Mouse (Mus musculus): ENCODE results near the gene Tmem25. TPM values are rescaled to one million over a fixed set of nuclear protein-coding genes. Genes with fewer than 3 reads are reported as not detected.
"Not testable (repeated sequence)": the region's sequence is repeated elsewhere in the genome, so short reads cannot be mapped to it uniquely, and the experiment has no call there.

Gene Tmem25
- polyA plus RNA-seq, 1 experiment from 2014 or later, result 5.8 TPM

DNA sequence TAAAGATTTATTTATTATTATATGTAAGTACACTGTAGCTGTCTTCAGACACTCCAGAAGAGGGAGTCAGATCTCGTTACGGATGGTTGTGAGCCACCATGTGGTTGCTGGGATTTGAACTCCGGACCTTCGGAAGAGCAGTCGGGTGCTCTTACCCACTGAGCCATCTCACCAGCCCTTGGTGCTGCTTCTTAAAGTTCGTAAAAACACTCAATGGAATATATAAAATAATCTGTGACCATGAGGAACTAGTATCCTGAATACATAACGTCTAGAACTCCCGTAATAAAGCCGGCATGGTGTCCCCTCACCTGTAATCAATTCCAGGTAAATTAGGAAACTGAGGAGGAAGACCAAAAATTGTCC, 31.1 kb downstream of the Tmem25 start:
- 48% methylated on average over 7 of the region's 9 CpGs for WGBS
- not testable (repeated sequence) for H3K27ac ChIP-seq; H3K9me3 ChIP-seq (replicated peaks); ATAC-seq (ENCODE audit: low FRiP score); H3K27me3 ChIP-seq; H3K36me3 ChIP-seq; H3K9ac ChIP-seq
- Histone ChIP-seq H3K4me3 (peak overlapping the region; percentile 82), H3K4me2 (replicated peaks) (peak overlapping the region; percentile 87; the same call in 1 of the 2 replicates), H3K4me1 (peaks cover 17% of the 10 kb centered on the region)

DNA sequence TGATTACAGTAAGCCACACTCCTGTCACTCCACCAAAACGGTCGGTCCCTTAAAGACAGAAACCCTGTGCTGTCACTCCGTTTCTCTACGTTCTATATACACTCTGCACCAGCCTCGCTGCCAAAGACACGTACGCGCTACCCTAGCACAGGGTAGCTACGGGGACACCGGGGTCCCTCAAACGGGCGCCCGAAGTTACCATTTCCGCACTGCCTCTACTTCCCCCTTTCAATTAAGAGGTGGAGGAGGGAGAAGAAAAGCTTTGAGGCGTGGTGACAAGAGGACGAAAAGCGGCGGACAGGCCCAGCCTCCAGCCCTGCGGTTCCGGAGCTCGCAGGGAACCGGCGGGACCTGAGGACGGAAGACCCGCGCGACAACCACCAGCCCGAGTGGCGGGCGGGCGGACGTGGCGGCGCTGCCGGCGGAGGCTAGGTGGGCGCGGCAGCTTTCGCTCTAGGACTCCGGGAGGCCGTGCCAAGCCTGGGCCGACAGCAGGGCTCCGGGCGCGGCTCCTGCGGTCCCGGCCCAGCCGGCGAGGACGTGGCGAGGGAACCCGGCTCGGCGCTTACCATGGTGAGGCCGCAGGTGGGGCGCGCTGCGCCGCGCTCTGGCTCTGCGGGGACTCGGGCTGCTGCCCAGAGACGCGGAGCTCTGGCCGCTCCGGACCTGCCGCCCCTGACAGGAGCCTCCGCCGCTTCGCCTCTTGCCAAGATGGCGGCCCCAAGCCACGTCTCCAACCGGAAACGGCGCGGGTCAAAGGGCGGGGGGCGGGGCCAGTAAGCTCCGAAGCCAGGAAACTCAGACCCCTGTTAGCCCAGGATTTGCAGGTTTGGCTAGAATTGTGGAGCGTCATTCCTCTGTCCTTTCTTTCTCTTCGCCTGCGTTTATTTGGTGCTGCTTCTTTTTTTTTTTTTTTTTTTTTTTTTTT, 31.7 kb downstream of the Tmem25 start, which contains the start of the genes Arcn1 and Ift46:
Arcn1 (minus strand) TSS at position 745 of the 928 bp plus-strand sequence.
Ift46 (plus strand) TSS at position 808 of the 928 bp plus-strand sequence.
- H3K4me3 ChIP-seq, result peak within 1 kb of the TSS; percentile 82
- WGBS, result under 1% methylated on average over 69 of the region's 82 CpGs
- H3K27me3 ChIP-seq, result no peaks in the 10 kb centered on the region
- H3K36me3 ChIP-seq, result no peaks in the 10 kb centered on the region
- peak within 1 kb of the TSS; percentile 93 for H3K27ac ChIP-seq
- peak; percentile 90 for ATAC-seq (ENCODE audit: low FRiP score)
- H3K4me1 ChIP-seq, result peaks cover 17% of the 10 kb centered on the region
- peak within 1 kb of the TSS; percentile 91 for H3K9ac ChIP-seq
- H3K9me3 ChIP-seq (replicated peaks), result no peaks in the 10 kb centered on the region
- H3K4me2 ChIP-seq (replicated peaks), result peak within 1 kb of the TSS; percentile 87

DNA sequence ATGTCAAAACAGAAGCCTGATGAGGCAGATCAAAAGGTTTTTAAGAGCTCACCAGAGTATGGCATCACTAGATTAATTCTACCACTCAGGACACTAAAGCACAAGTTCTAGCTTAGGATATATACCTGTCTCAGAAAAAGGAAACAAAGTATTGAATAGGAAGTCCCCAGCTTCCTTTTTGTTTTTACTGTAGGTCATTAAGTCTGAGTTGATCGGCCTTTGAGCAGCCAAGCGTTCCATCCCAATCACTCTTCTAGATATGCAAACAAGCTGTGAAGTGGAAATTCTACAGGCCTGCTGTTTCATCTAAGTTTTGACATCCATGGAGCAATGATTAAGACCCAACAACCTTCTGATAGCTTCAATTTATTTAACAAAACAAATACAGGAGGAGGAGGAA, 38.2 kb downstream of the Tmem25 start:
- Histone ChIP-seq H3K27me3 (no peaks in the 10 kb centered on the region), H3K9me3 (replicated peaks) (no peaks in the 10 kb centered on the region), H3K4me3 (no peak overlapping the region), H3K9ac (no peak overlapping the region), H3K4me1 (peaks cover 8% of the 10 kb centered on the region), H3K36me3 (peaks cover 22% of the 10 kb centered on the region), H3K4me2 (replicated peaks) (no peak overlapping the region), H3K27ac (no peak overlapping the region)
- no peak for ATAC-seq (ENCODE audit: low FRiP score)
- 90% methylated on average over 2 of the region's 2 CpGs for WGBS

DNA sequence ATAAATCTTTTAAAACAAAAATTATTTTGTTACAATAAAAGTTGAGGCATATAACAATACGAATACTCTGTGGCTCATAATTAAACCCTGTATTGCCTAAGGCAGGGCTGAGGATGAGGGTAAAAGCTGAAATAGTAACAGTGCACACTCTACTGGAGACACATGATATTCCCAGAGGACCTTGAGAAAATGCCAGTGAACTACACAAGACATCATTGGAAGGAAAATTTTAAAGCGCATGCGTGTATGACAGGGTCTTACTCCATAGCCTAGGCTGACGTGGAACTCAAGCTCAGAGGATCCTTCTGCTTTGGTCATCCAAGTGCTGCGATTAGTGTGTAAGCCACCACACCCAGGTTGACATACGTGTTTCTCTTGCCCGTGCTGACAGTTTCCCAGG, 50.6 kb downstream of the Tmem25 start:
- peaks cover 83% of the 10 kb centered on the region for H3K36me3 ChIP-seq
- no peak overlapping the region for H3K27ac ChIP-seq
- no peak overlapping the region for H3K9ac ChIP-seq
- 88% methylated on average over 7 of the region's 7 CpGs for whole genome bisulfite sequencing
- H3K27me3 ChIP-seq, result no peaks in the 10 kb centered on the region
- no peak overlapping the region for H3K4me2 ChIP-seq (replicated peaks)
- H3K9me3 ChIP-seq (replicated peaks), result no peaks in the 10 kb centered on the region
- no peaks in the 10 kb centered on the region for H3K4me1 ChIP-seq
- ATAC-seq (ENCODE audit: low FRiP score), result no peak
- no peak overlapping the region for H3K4me3 ChIP-seq

DNA sequence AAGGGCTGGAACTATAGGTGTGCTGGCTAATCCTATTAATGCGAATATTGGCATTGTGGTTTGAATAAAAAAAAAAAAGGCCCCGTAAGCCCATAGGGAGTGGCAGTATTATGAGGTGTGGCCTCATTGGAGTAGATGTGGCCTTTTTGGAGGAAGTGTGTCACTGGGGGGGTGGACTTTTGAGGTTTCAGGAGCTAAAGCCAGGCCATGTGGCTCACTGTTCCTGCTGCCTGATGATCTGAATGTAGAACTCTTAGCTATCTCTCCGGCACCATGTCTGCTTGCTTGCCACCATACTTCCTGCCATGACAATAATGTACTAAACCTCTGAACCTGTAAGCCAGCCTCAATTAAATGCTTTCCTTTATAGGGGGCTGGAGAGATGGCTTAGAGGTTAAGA, 51.8 kb downstream of the Tmem25 start:
- Histone ChIP-seq H3K27ac (no peak overlapping the region), H3K9ac (no peak overlapping the region), H3K9me3 (replicated peaks) (no peaks in the 10 kb centered on the region), H3K4me1 (no peaks in the 10 kb centered on the region), H3K36me3 (peaks cover 85% of the 10 kb centered on the region), H3K4me2 (replicated peaks) (no peak overlapping the region), H3K4me3 (no peak overlapping the region), H3K27me3 (no peaks in the 10 kb centered on the region)
- 96% methylated on average over 3 of the region's 3 CpGs for WGBS
- no peak for ATAC-seq (ENCODE audit: low FRiP score)

DNA sequence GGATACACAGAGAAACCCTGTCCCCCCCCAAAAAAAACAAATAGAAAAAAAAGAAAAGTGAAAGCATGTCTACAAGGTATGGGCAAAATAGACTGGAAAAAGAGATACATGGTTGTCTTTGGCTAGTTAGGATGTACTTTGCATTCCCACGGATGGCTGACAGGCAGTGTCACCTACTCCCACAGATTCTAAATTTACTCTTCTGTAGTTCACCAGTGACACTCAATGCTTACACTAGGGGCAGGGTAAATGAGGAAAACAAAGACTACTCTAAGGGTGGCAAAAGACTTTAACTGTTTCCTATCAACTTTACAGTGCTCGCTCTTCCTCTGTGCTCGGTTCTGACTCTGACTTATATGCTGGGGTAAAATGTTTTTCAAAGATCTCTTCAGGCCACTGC, 52.4 kb downstream of the Tmem25 start:
- 97% methylated on average over 3 of the region's 3 CpGs for WGBS
- H3K4me1 ChIP-seq, result no peaks in the 10 kb centered on the region
- no peak overlapping the region for H3K27ac ChIP-seq
- no peak overlapping the region for H3K9ac ChIP-seq
- H3K36me3 ChIP-seq, result peaks cover 82% of the 10 kb centered on the region
- no peaks in the 10 kb centered on the region for H3K9me3 ChIP-seq (replicated peaks)
- no peak overlapping the region for H3K4me3 ChIP-seq
- no peak for ATAC-seq (ENCODE audit: low FRiP score)
- no peaks in the 10 kb centered on the region for H3K27me3 ChIP-seq
- no peak overlapping the region for H3K4me2 ChIP-seq (replicated peaks)

DNA sequence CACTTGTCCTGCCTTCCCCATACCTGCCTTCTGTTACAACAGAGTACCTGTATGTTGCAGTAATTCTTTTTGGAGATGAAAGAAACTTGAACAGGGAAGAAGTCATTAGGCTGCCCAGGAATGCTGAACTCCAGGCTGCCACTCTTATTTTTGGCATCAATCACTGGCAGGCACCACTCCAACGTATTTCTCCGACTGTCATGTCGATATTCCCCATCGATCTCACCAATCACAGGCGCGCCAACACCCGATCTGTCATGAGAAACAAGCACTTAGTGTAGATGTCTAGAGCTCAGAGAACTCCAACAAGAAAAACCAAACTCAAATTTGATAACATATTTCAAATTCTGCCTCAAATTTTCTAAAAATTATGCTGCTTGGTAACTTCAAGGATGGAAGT, 53.7 kb downstream of the Tmem25 start:
- Histone ChIP-seq H3K4me1 (no peaks in the 10 kb centered on the region), H3K36me3 (peaks cover 78% of the 10 kb centered on the region), H3K27ac (no peak overlapping the region), H3K9ac (no peak overlapping the region), H3K4me2 (replicated peaks) (no peak overlapping the region), H3K4me3 (no peak overlapping the region), H3K27me3 (no peaks in the 10 kb centered on the region), H3K9me3 (replicated peaks) (no peaks in the 10 kb centered on the region)
- whole genome bisulfite sequencing, result 96% methylated on average over 7 of the region's 7 CpGs
- ATAC-seq (ENCODE audit: low FRiP score), result no peak

Other genes starting within 250 kb of the Tmem25 start
- not detected in 2 replicates for gene Cxcr5, start 237.4 kb downstream of the Tmem25 start, polyA plus RNA-seq (2016; fragmentation: Nextera tagmentation; extraction: Ambion mirVana)
- 25.9 and 26.8 TPM in 2 replicates for gene Ddx6, start 194.4 kb downstream of the Tmem25 start, polyA plus RNA-seq (2016; fragmentation: Nextera tagmentation; extraction: Ambion mirVana)
- gene Treh, start 126.1 kb downstream of the Tmem25 start, polyA plus RNA-seq (2016; fragmentation: Nextera tagmentation; extraction: Ambion mirVana), result not detected in 2 replicates
- 70.8 and 74.1 TPM in 2 replicates for gene Phldb1, start 64.1 kb downstream of the Tmem25 start, polyA plus RNA-seq (2016; fragmentation: Nextera tagmentation; extraction: Ambion mirVana)
- 179 and 194 TPM in 2 replicates for gene Arcn1, start 31.5 kb downstream of the Tmem25 start, polyA plus RNA-seq (2016; fragmentation: Nextera tagmentation; extraction: Ambion mirVana)
- gene Ift46, start 31.4 kb downstream of the Tmem25 start, polyA plus RNA-seq (2016; fragmentation: Nextera tagmentation; extraction: Ambion mirVana), result 153 and 161 TPM in 2 replicates
- not detected in 2 replicates for gene Ttc36, start 3.8 kb upstream of the Tmem25 start, polyA plus RNA-seq (2016; fragmentation: Nextera tagmentation; extraction: Ambion mirVana)
- gene Kmt2a, start 82.0 kb upstream of the Tmem25 start, polyA plus RNA-seq (2016; fragmentation: Nextera tagmentation; extraction: Ambion mirVana), result 29.5 and 33.2 TPM in 2 replicates
- 489 and 578 TPM in 2 replicates for gene Atp5l, start 121.4 kb upstream of the Tmem25 start, polyA plus RNA-seq (2016; fragmentation: Nextera tagmentation; extraction: Ambion mirVana)
- gene Ube4a, start 166.3 kb upstream of the Tmem25 start, polyA plus RNA-seq (2016; fragmentation: Nextera tagmentation; extraction: Ambion mirVana), result 36.0 and 40.4 TPM in 2 replicates
- not detected in 2 replicates for gene Cd3g, start 181.1 kb upstream of the Tmem25 start, polyA plus RNA-seq (2016; fragmentation: Nextera tagmentation; extraction: Ambion mirVana)
- not detected in 2 replicates for gene Cd3d, start 182.5 kb upstream of the Tmem25 start, polyA plus RNA-seq (2016; fragmentation: Nextera tagmentation; extraction: Ambion mirVana)
- gene Cd3e, start 210.3 kb upstream of the Tmem25 start, polyA plus RNA-seq (2016; fragmentation: Nextera tagmentation; extraction: Ambion mirVana), result 0.22 TPM in 1 of 2 replicates, not detected in the other
- 5.6 and 7.0 TPM in 2 replicates for gene Mpzl2, start 240.5 kb upstream of the Tmem25 start, polyA plus RNA-seq (2016; fragmentation: Nextera tagmentation; extraction: Ambion mirVana)

All from hindbrain, embryonic 12.5 days (tissue).